Mouse (Mus musculus): ENCODE data around the gene Hivep1. TPM values are rescaled to one million over a fixed set of nuclear protein-coding genes. Genes with fewer than 3 reads are reported as not detected.

Gene Hivep1
- polyA plus RNA-seq, 1 experiment from 2014 or later = 22.9 TPM

DNA sequence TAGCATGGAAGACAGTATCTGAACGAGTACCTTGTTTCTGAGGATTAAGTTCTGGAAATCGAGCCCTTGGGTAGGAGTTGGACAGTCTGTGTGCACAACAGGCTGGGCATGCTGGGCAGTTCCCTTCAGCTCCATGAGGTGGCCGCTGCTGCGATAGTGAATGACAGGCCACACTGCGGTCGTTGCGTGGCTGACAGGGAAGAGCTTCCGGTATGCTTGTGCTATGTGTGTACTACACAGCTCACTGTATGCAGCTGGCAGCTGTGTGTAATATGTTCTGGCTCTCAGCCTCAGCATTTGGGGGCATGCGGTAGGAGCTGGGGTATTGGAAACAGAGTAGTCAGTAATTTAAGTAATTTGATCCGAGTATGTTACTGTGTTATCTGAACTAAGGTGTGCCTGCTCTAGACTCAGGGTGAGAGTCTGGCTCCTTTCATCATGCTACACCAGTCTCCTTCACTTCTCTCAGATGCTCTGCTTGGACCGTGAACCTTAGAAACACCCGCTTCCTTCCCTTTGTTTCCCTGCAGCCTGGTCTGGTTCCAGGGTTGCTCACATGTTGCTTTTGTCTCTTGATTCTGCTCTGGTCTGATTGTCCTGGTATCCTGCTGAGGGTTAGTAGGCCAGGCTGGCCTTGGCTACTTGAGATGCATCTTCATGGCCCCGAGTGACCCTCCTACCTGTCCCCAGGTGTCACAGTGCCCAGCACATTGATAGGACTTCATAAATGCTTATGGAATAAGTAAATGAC lies 49.8 kb downstream of the Hivep1 start:
- Histone ChIP-seq H3K27ac (replicated peaks; ENCODE audit: low read depth, low read length) (peak overlapping the region; percentile 38), H3K4me2 (ENCODE audit: low read length) (no peak overlapping the region), H3K9me3 (ENCODE audit: control insufficient read depth, low read length) (no peaks in the 10 kb centered on the region), H3K4me1 (ENCODE audit: control insufficient read depth, insufficient read depth, low read length) (peaks cover 34% of the 10 kb centered on the region), H3K27me3 (ENCODE audit: control insufficient read depth, insufficient read depth, low read length) (no peaks in the 10 kb centered on the region), H3K4me3 (replicated peaks; ENCODE audit: low read depth, low read length) (no peak overlapping the region), H3K36me3 (ENCODE audit: control insufficient read depth, insufficient read depth, low read length) (no peaks in the 10 kb centered on the region), H3K9ac (replicated peaks; ENCODE audit: low read length) (0 out of 2 replicates have a peak overlapping the region, but pooled peaks have one; percentile 9)
- DNase-seq (peak; percentile 70), ATAC-seq (ENCODE audit: low FRiP score, low TSS enrichment) (0 out of 2 replicates have a peak, but pooled peaks have one; percentile 22)
- 29% methylated on average over 13 of the region's 13 CpGs for WGBS

DNA sequence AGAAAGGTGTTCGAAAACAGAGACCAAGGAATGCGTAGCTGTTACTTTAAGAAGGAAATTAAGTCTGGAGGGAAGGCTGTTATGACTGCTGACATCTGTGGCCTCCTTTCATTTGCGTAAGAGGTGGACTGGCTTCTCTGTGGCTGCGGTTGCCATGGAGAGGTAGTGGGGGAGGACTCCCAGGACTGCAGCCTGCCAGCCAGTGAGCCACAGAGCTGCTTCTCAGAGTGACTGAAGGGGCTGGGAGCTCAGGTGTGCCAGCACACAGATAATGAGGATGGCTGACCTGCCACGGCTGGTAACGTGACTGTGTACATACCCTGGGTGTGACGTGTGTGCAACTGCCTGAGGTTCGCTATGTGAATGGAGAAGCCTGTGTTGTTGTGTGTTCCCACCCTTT lies 51.2 kb downstream of the Hivep1 start:
- WGBS = 5% methylated on average over 8 of the region's 8 CpGs
- ATAC-seq (ENCODE audit: low FRiP score, low TSS enrichment) (peak; percentile 92), DNase-seq (peak; percentile 87)
- H3K9ac ChIP-seq (replicated peaks; ENCODE audit: low read length) = no peak overlapping the region; the same call in 1 of the 2 replicates
- H3K4me2 ChIP-seq (ENCODE audit: low read length) = peak overlapping the region; percentile 48
- H3K9me3 ChIP-seq (ENCODE audit: control insufficient read depth, low read length) = no peaks in the 10 kb centered on the region
- H3K27me3 ChIP-seq (ENCODE audit: control insufficient read depth, insufficient read depth, low read length) = no peaks in the 10 kb centered on the region
- peak overlapping the region; percentile 81 for H3K27ac ChIP-seq (replicated peaks; ENCODE audit: low read depth, low read length)
- peaks cover 34% of the 10 kb centered on the region for H3K4me1 ChIP-seq (ENCODE audit: control insufficient read depth, insufficient read depth, low read length)
- H3K4me3 ChIP-seq (replicated peaks; ENCODE audit: low read depth, low read length) = peak overlapping the region; percentile 7
- no peaks in the 10 kb centered on the region for H3K36me3 ChIP-seq (ENCODE audit: control insufficient read depth, insufficient read depth, low read length)

DNA sequence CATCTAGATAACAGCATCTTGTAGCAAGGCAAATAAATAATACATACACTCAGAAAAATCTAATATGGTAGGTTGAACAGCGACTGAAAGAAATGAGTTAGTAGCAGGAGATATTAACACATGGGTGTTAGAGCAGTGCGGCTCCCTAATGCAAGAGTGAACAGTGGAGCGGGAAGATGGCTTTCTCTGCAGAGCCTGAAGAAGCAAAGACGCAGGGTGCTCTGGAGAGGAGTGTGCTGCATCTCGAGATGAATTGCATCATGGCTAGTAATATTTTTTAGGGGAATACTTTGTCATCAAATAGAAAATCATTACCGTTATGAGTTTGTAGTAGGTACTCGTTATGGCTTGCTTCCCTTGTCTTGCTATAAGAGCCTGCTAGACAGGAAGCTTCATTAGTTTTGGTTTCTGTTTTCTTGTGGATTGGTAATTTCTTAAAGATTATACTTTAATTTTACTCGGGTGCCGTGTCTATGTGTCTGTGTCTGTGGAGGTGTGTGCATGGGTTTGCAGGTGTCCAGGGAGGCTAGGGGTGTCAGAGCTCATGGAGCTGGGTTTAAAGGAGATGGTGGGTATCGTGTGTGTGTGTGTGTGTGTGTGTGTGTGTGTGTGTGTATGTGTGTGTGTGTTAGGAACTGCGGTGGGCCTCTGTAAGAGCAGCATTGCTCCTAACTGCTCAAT lies 51.8 kb downstream of the Hivep1 start:
- Histone ChIP-seq H3K9me3 (ENCODE audit: control insufficient read depth, low read length) (no peaks in the 10 kb centered on the region), H3K4me1 (ENCODE audit: control insufficient read depth, insufficient read depth, low read length) (peaks cover 34% of the 10 kb centered on the region), H3K27me3 (ENCODE audit: control insufficient read depth, insufficient read depth, low read length) (no peaks in the 10 kb centered on the region), H3K9ac (replicated peaks; ENCODE audit: low read length) (no peak overlapping the region; the same call in 1 of the 2 replicates), H3K36me3 (ENCODE audit: control insufficient read depth, insufficient read depth, low read length) (no peaks in the 10 kb centered on the region), H3K4me2 (ENCODE audit: low read length) (peak overlapping the region; percentile 48), H3K4me3 (replicated peaks; ENCODE audit: low read depth, low read length) (peak overlapping the region; percentile 7), H3K27ac (replicated peaks; ENCODE audit: low read depth, low read length) (peak overlapping the region; percentile 81)
- DNase-seq (peak; percentile 59), ATAC-seq (ENCODE audit: low FRiP score, low TSS enrichment) (no peak)
- 52% methylated on average over 11 of the region's 11 CpGs for WGBS

DNA sequence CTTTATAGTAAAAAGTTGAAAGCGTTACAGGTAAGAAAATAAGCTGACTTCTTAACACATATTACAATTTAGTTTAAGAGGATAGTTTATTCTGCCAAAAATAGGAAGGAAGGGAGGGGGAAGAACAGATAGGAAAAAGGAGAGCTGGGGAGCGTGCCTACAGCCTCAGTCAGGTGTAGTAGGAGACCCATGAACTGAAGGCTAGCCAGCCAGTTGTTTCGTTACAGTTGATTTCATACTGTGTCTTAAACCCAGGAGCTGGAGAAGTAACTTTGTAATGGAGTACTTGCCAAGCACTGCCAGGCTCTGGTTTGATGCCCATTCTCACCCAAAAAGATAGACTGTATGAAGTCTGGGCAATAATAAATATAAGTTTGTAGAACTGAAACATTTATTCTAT lies 52.5 kb downstream of the Hivep1 start:
- H3K4me3 ChIP-seq (replicated peaks; ENCODE audit: low read depth, low read length) = no peak overlapping the region
- 92% methylated on average over 3 of the region's 3 CpGs for WGBS
- H3K4me2 ChIP-seq (ENCODE audit: low read length) = no peak overlapping the region
- no peaks in the 10 kb centered on the region for H3K9me3 ChIP-seq (ENCODE audit: control insufficient read depth, low read length)
- H3K4me1 ChIP-seq (ENCODE audit: control insufficient read depth, insufficient read depth, low read length) = peaks cover 34% of the 10 kb centered on the region
- H3K36me3 ChIP-seq (ENCODE audit: control insufficient read depth, insufficient read depth, low read length) = no peaks in the 10 kb centered on the region
- H3K27ac ChIP-seq (replicated peaks; ENCODE audit: low read depth, low read length) = no peak overlapping the region
- DNase-seq (no peak), ATAC-seq (ENCODE audit: low FRiP score, low TSS enrichment) (no peak)
- H3K27me3 ChIP-seq (ENCODE audit: control insufficient read depth, insufficient read depth, low read length) = no peaks in the 10 kb centered on the region
- H3K9ac ChIP-seq (replicated peaks; ENCODE audit: low read length) = no peak overlapping the region

DNA sequence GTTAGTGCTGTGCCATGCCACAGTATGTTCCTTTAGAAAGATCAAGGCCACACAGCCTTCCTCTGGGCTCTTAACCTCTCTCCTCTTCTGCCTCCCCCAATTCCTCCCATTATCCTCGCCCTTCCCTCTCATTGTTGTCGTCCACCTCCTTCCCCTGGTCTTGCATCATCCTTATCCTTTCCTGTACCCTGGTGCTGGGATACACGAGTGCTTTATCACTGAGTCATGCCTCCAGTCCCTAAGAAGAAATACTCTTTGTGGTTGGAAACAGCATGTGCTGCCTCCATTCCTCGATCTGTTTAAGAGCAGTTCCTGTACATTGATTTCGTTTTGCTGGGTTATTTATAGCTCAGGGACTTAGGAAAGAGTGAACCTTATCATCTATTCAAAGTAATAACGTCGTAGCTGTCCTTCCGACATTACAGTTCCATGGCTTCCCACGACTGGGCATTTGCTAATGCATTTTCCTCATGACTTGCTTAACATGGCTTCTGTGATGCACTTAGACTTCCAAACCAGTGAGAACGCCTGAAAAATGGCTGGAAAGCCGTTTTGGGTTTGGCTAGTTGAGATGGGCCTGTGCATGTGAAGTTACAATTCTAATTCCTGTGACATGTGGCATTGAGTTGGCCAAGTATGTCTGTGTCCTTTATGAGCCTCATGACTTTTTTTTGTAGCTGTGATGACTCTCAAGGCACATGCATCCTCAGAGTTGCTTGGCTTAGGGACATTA lies 56.8 kb downstream of the Hivep1 start:
- Histone ChIP-seq H3K4me2 (ENCODE audit: low read length) (no peak overlapping the region), H3K36me3 (ENCODE audit: control insufficient read depth, insufficient read depth, low read length) (no peaks in the 10 kb centered on the region), H3K4me1 (ENCODE audit: control insufficient read depth, insufficient read depth, low read length) (peaks cover 6% of the 10 kb centered on the region), H3K9ac (replicated peaks; ENCODE audit: low read length) (no peak overlapping the region), H3K4me3 (replicated peaks; ENCODE audit: low read depth, low read length) (no peak overlapping the region), H3K27ac (replicated peaks; ENCODE audit: low read depth, low read length) (no peak overlapping the region), H3K27me3 (ENCODE audit: control insufficient read depth, insufficient read depth, low read length) (no peaks in the 10 kb centered on the region), H3K9me3 (ENCODE audit: control insufficient read depth, low read length) (0 out of 2 replicates have a peak, but pooled peaks cover 2% of the 10 kb centered on the region)
- DNase-seq (no peak), ATAC-seq (ENCODE audit: low FRiP score, low TSS enrichment) (no peak)
- WGBS = 80% methylated on average over 11 of the region's 11 CpGs

DNA sequence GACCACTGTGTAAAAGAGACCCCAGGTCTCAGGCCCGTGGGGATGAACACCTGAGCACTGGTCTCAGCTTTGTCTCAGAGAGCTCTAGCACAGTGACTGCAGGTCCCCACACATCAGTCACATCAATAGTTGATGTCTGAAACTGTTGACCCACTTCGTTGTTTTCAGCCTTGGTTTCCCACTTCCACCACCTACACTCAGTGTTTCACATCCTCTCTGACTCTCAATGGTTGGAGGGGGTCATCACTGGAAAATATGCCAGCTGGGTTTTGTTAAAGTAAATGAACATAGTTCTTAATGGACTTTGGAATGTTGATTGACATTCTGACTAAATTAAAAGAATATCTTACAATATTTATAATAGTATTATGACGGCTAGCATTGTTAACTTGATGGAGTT lies 58.6 kb downstream of the Hivep1 start:
- DNase-seq (no peak), ATAC-seq (ENCODE audit: low FRiP score, low TSS enrichment) (no peak)
- H3K36me3 ChIP-seq (ENCODE audit: control insufficient read depth, insufficient read depth, low read length) = no peaks in the 10 kb centered on the region
- no peak overlapping the region for H3K9ac ChIP-seq (replicated peaks; ENCODE audit: low read length)
- no peak overlapping the region for H3K27ac ChIP-seq (replicated peaks; ENCODE audit: low read depth, low read length)
- H3K4me3 ChIP-seq (replicated peaks; ENCODE audit: low read depth, low read length) = no peak overlapping the region
- H3K27me3 ChIP-seq (ENCODE audit: control insufficient read depth, insufficient read depth, low read length) = no peaks in the 10 kb centered on the region
- H3K9me3 ChIP-seq (ENCODE audit: control insufficient read depth, low read length) = 0 out of 2 replicates have a peak, but pooled peaks cover 2% of the 10 kb centered on the region
- H3K4me1 ChIP-seq (ENCODE audit: control insufficient read depth, insufficient read depth, low read length) = no peaks in the 10 kb centered on the region
- no peak overlapping the region for H3K4me2 ChIP-seq (ENCODE audit: low read length)
- WGBS = 91% methylated on average over 3 of the region's 3 CpGs

DNA sequence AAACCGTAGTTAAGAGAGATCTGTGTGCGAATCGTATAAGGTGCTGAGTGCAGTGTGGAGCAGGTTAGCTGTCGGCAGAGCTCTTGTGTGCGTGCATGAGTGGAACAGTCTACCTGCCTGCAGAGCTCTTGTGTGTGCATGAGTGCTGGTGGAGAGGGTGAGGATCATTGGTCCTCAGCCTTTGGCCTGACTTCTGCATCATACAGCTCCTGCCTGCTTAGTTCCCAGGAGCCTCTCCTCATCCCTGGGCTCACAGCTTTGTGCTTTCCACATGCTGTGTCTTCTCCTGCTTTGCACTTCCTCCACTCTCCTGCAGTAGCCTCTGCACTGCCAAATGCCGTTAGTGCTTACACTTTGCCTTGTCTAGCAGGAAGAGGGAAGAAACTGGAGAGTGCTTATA lies 60.2 kb downstream of the Hivep1 start:
- Histone ChIP-seq H3K27me3 (ENCODE audit: control insufficient read depth, insufficient read depth, low read length) (no peaks in the 10 kb centered on the region), H3K36me3 (ENCODE audit: control insufficient read depth, insufficient read depth, low read length) (no peaks in the 10 kb centered on the region), H3K4me3 (replicated peaks; ENCODE audit: low read depth, low read length) (no peak overlapping the region), H3K9me3 (ENCODE audit: control insufficient read depth, low read length) (0 out of 2 replicates have a peak, but pooled peaks cover 2% of the 10 kb centered on the region), H3K9ac (replicated peaks; ENCODE audit: low read length) (no peak overlapping the region), H3K4me1 (ENCODE audit: control insufficient read depth, insufficient read depth, low read length) (no peaks in the 10 kb centered on the region), H3K27ac (replicated peaks; ENCODE audit: low read depth, low read length) (no peak overlapping the region), H3K4me2 (ENCODE audit: low read length) (no peak overlapping the region)
- DNase-seq (no peak), ATAC-seq (ENCODE audit: low FRiP score, low TSS enrichment) (no peak)
- WGBS = 87% methylated on average over 6 of the region's 6 CpGs

DNA sequence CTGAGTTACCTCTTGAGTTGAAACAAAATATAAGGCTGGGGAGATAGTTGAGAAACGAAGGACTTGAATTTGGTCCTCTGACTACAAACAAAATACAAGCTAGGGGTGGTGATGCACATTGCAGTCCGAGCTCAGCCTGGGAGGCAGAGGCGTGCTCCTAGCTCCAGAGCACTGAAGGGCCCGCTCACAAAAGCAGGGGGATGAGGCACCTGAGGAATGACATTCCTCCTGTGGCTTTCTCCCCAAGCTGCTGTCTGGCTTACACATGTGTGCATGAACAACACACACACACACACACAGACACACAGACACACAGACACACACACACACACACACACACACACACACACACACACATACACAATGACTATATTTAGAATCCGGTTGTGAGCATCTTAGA lies 60.9 kb downstream of the Hivep1 start:
- no peak overlapping the region for H3K4me3 ChIP-seq (replicated peaks; ENCODE audit: low read depth, low read length)
- 74% methylated on average over 5 of the region's 5 CpGs for WGBS
- no peak overlapping the region for H3K27ac ChIP-seq (replicated peaks; ENCODE audit: low read depth, low read length)
- 0 out of 2 replicates have a peak, but pooled peaks cover 2% of the 10 kb centered on the region for H3K9me3 ChIP-seq (ENCODE audit: control insufficient read depth, low read length)
- no peaks in the 10 kb centered on the region for H3K4me1 ChIP-seq (ENCODE audit: control insufficient read depth, insufficient read depth, low read length)
- H3K9ac ChIP-seq (replicated peaks; ENCODE audit: low read length) = no peak overlapping the region
- ATAC-seq (ENCODE audit: low FRiP score, low TSS enrichment) (no peak), DNase-seq (no peak)
- H3K36me3 ChIP-seq (ENCODE audit: control insufficient read depth, insufficient read depth, low read length) = no peaks in the 10 kb centered on the region
- H3K4me2 ChIP-seq (ENCODE audit: low read length) = no peak overlapping the region
- H3K27me3 ChIP-seq (ENCODE audit: control insufficient read depth, insufficient read depth, low read length) = no peaks in the 10 kb centered on the region
